Mouse (Mus musculus) limb, embryonic 10.5 days (tissue): Measurements from ENCODE around the gene Odf3b. TPM values are rescaled to one million over a fixed set of nuclear protein-coding genes. Genes with fewer than 3 reads are reported as not detected.

Source experiments
- DNase-seq: peaks from one replicate; pipeline ENCODE4 v3.0.0-alpha.2; 2017; ENCODE audit warnings: low spot score
- H3K27ac ChIP-seq: fragments of 300-500 bp; sonication (generic); 2 replicates; pipeline ENCODE4 v1.5.1; 2016; ENCODE audit warnings: mild to moderate bottlenecking
- H3K27me3 ChIP-seq: fragments of 300-500 bp; sonication (generic); 2 replicates; pipeline ENCODE4 v1.6.1; 2016; ENCODE audit warnings: low read depth, mild to moderate bottlenecking; ENCODE audit not compliant: poor library complexity, severe bottlenecking
- H3K36me3 ChIP-seq: fragments of 300-500 bp; sonication (generic); 2 replicates; pipeline ENCODE4 v1.6.1; 2016; ENCODE audit warnings: mild to moderate bottlenecking, moderate library complexity
- H3K4me1 ChIP-seq: fragments of 300-500 bp; sonication (generic); 2 replicates; pipeline ENCODE4 v1.6.1; 2016
- H3K4me3 ChIP-seq: fragments of 300-500 bp; sonication (generic); 2 replicates; pipeline ENCODE4 v1.5.1; 2016; ENCODE audit warnings: mild to moderate bottlenecking, moderate library complexity
- H3K9me3 ChIP-seq: fragments of 300-500 bp; sonication (generic); replicated peaks from 2 replicates; pipeline ENCODE4 v1.6.1; 2016; ENCODE audit warnings: mild to moderate bottlenecking
- WGBS: fragments of 180-500 bp; shearing (Covaris S2); methylation state at CpG from one replicate; pipeline ENCODE4 v1.1.7; 2016; 5-methylcytosine and 5-hydroxymethylcytosine counted together
- polyA plus RNA-seq: library from polyadenylated mRNA; unstranded; fragments of >200 nt; fragmentation: Nextera tagmentation; extraction: Ambion mirVana; gene quantifications from 2 replicates; pipeline ENCODE4 v1.2.1, GENCODE M21; 2016

The Odf3b gene
- polyA plus RNA-seq, 1 experiment from 2014 or later, result 0.53 TPM

- H3K27ac ChIP-seq, result no peak overlapping the region
- no peak for DNase-seq
These were observed 28.6 kb downstream of the Odf3b start for GRCm38 (mm10) chr15:89350447-89350846.

GRCm38 (mm10) chr15:89343325-89343724, 35.8 kb downstream of the Odf3b start:
- H3K9me3 ChIP-seq, result no peaks in the 10 kb centered on the region
- no peak overlapping the region for H3K27ac ChIP-seq
- H3K36me3 ChIP-seq, result no peaks in the 10 kb centered on the region
- no peak for DNase-seq
- no peaks in the 10 kb centered on the region for H3K4me1 ChIP-seq
- no peaks in the 10 kb centered on the region for H3K27me3 ChIP-seq
- 90% methylated on average over 3 of the region's 3 CpGs for WGBS
- H3K4me3 ChIP-seq, result no peak overlapping the region

More at GRCm38 (mm10) chr15:89350447-89350846, 28.6 kb downstream of the Odf3b start:
- 90% methylated on average over 5 of the region's 5 CpGs for WGBS
- Histone ChIP-seq H3K36me3 (peaks cover 48% of the 10 kb centered on the region), H3K4me1 (peaks cover 17% of the 10 kb centered on the region), H3K9me3 (no peaks in the 10 kb centered on the region), H3K4me3 (no peak overlapping the region), H3K27me3 (no peaks in the 10 kb centered on the region)

GRCm38 (mm10) chr15:89341678-89342077, 37.4 kb downstream of the Odf3b start:
- Histone ChIP-seq H3K27ac (no peak overlapping the region), H3K4me3 (no peak overlapping the region), H3K27me3 (no peaks in the 10 kb centered on the region), H3K36me3 (no peaks in the 10 kb centered on the region), H3K9me3 (no peaks in the 10 kb centered on the region), H3K4me1 (no peaks in the 10 kb centered on the region)
- WGBS, result 26% methylated on average over 1 of the region's 1 CpGs
- DNase-seq, result no peak

GRCm38 (mm10) chr15:89340136-89340535, 38.9 kb downstream of the Odf3b start:
- Histone ChIP-seq H3K4me1 (no peaks in the 10 kb centered on the region), H3K9me3 (no peaks in the 10 kb centered on the region), H3K27me3 (no peaks in the 10 kb centered on the region), H3K4me3 (no peak overlapping the region), H3K36me3 (no peaks in the 10 kb centered on the region), H3K27ac (no peak overlapping the region)
- no peak for DNase-seq
- 83% methylated on average over 3 of the region's 3 CpGs for WGBS

- WGBS, result 89% methylated on average over 2 of the region's 2 CpGs
- no peak for DNase-seq
- Histone ChIP-seq H3K36me3 (no peaks in the 10 kb centered on the region), H3K4me1 (no peaks in the 10 kb centered on the region), H3K27ac (no peak overlapping the region), H3K9me3 (no peaks in the 10 kb centered on the region), H3K4me3 (no peak overlapping the region), H3K27me3 (no peaks in the 10 kb centered on the region)
These were observed 39.4 kb downstream of the Odf3b start for GRCm38 (mm10) chr15:89339696-89340095.

- no peak overlapping the region for H3K4me3 ChIP-seq
- WGBS, result 86% methylated on average over 14 of the region's 14 CpGs
- no peaks in the 10 kb centered on the region for H3K4me1 ChIP-seq
- H3K36me3 ChIP-seq, result no peaks in the 10 kb centered on the region
- H3K27me3 ChIP-seq, result no peaks in the 10 kb centered on the region
- no peaks in the 10 kb centered on the region for H3K9me3 ChIP-seq
- H3K27ac ChIP-seq, result no peak overlapping the region
- DNase-seq, result no peak
These were observed 42.7 kb downstream of the Odf3b start for GRCm38 (mm10) chr15:89336422-89336821.

GRCm38 (mm10) chr15:89334774-89335537, 44.1 kb downstream of the Odf3b start:
- Histone ChIP-seq H3K9me3 (no peaks in the 10 kb centered on the region), H3K4me3 (no peak overlapping the region), H3K27me3 (no peaks in the 10 kb centered on the region), H3K27ac (no peak overlapping the region), H3K4me1 (no peaks in the 10 kb centered on the region), H3K36me3 (no peaks in the 10 kb centered on the region)
- WGBS, result 88% methylated on average over 17 of the region's 17 CpGs
- DNase-seq, result no peak

- H3K9me3 ChIP-seq, result no peaks in the 10 kb centered on the region
- DNase-seq, result no peak
- H3K4me3 ChIP-seq, result no peak within 1 kb of the TSS
- WGBS, result 88% methylated on average over 7 of the region's 7 CpGs
- no peaks in the 10 kb centered on the region for H3K27me3 ChIP-seq
- H3K36me3 ChIP-seq, result no peaks in the 10 kb centered on the region
- H3K4me1 ChIP-seq, result no peaks in the 10 kb centered on the region
- H3K27ac ChIP-seq, result no peak within 1 kb of the TSS
These were observed 44.8 kb downstream of the Odf3b start, which contains the start of gene Miox for GRCm38 (mm10) chr15:89334271-89334670. Miox (plus strand) TSS chr15:89334398.

Other genes with a start within 250 kb of the Odf3b start
- gene Mapk12, start 238.6 kb downstream of the Odf3b start, polyA plus RNA-seq, result 21.5 and 26.4 TPM in 2 replicates
- 20.3 and 21.8 TPM in 2 replicates for gene Mapk11, start 229.7 kb downstream of the Odf3b start, polyA plus RNA-seq
- 147 and 162 TPM in 2 replicates for gene Plxnb2, start 198.5 kb downstream of the Odf3b start, polyA plus RNA-seq
- gene Dennd6b, start 182.8 kb downstream of the Odf3b start, polyA plus RNA-seq, result 21.2 and 27.5 TPM in 2 replicates
- gene Ppp6r2, start 167.7 kb downstream of the Odf3b start, polyA plus RNA-seq, result 15.4 and 21.2 TPM in 2 replicates
- gene Sbf1, start 64.0 kb downstream of the Odf3b start, polyA plus RNA-seq, result 71.9 and 80.9 TPM in 2 replicates
- gene Adm2, start 56.6 kb downstream of the Odf3b start, polyA plus RNA-seq, result 0.11 and 0.18 TPM in 2 replicates
- gene Miox, start 44.9 kb downstream of the Odf3b start, polyA plus RNA-seq, result not detected in 2 replicates
- gene Lmf2, start 23.6 kb downstream of the Odf3b start, polyA plus RNA-seq, result 40.8 and 45.1 TPM in 2 replicates
- 197 and 200 TPM in 2 replicates for gene Ncaph2, start 23.6 kb downstream of the Odf3b start, polyA plus RNA-seq
- 7.4 and 9.0 TPM in 2 replicates for gene Sco2, start 5.4 kb downstream of the Odf3b start, polyA plus RNA-seq
- gene Tymp, start 2.2 kb downstream of the Odf3b start, polyA plus RNA-seq, result 1.2 and 1.5 TPM in 2 replicates
- 0.08 TPM in 1 of 2 replicates, not detected in the other for gene Klhdc7b, start 5.6 kb upstream of the Odf3b start, polyA plus RNA-seq
- not detected in 2 replicates for gene Syce3, start 31.2 kb upstream of the Odf3b start, polyA plus RNA-seq
- gene Cpt1b, start 46.6 kb upstream of the Odf3b start, polyA plus RNA-seq, result 1.0 and 1.1 TPM in 2 replicates
- 3.0 and 4.5 TPM in 2 replicates for gene C730034F03Rik, start 50.3 kb upstream of the Odf3b start, polyA plus RNA-seq
- gene Gm44502, start 50.4 kb upstream of the Odf3b start, polyA plus RNA-seq, result not detected in 2 replicates
- 38.6 and 41.9 TPM in 2 replicates for gene Chkb, start 50.6 kb upstream of the Odf3b start, polyA plus RNA-seq
- gene Mapk8ip2, start 74.6 kb upstream of the Odf3b start, polyA plus RNA-seq, result 1.6 and 2.5 TPM in 2 replicates
- 9.6 and 11.2 TPM in 2 replicates for gene Arsa, start 98.1 kb upstream of the Odf3b start, polyA plus RNA-seq
- 2.1 and 2.8 TPM in 2 replicates for gene Shank3, start 120.3 kb upstream of the Odf3b start, polyA plus RNA-seq
- gene Acr, start 189.0 kb upstream of the Odf3b start, polyA plus RNA-seq, result 0.10 TPM in 1 of 2 replicates, not detected in the other
- 64.8 and 65.6 TPM in 2 replicates for gene Rabl2, start 212.6 kb upstream of the Odf3b start, polyA plus RNA-seq